Mouse (Mus musculus) intestine, embryonic 15.5 days (tissue): ENCODE results near the gene Pdgfd. TPM values are rescaled to one million over a fixed set of nuclear protein-coding genes. Genes with fewer than 3 reads are reported as not detected.

Experiments
- ATAC-seq: fragments of 200-750 bp; cut with Nextera tagmentation; 2 replicates; pipeline ENCODE4 v1.8.0; 2017; ENCODE audit warnings: moderate TSS enrichment, moderate library complexity
- H3K27ac ChIP-seq: fragments of 300-500 bp; sonication (generic); 2 replicates; pipeline ENCODE4 v1.5.1; 2015; ENCODE audit warnings: mild to moderate bottlenecking, inconsistent platforms
- H3K27me3 ChIP-seq: fragments of 300-500 bp; sonication (generic); replicated peaks from 2 replicates; pipeline ENCODE4 v1.6.1; 2015; ENCODE audit warnings: inconsistent platforms
- H3K36me3 ChIP-seq: fragments of 300-500 bp; sonication (generic); 2 replicates; pipeline ENCODE4 v1.6.1; 2015; ENCODE audit warnings: inconsistent platforms
- H3K4me1 ChIP-seq: fragments of 300-500 bp; sonication (generic); replicated peaks from 2 replicates; pipeline ENCODE4 v1.6.1; 2015; ENCODE audit warnings: inconsistent platforms
- H3K4me2 ChIP-seq: fragments of 300-500 bp; sonication (generic); replicated peaks from 2 replicates; pipeline ENCODE4 v1.6.1; 2015; ENCODE audit warnings: mild to moderate bottlenecking, inconsistent platforms
- H3K4me3 ChIP-seq: fragments of 300-500 bp; sonication (generic); replicated peaks from 2 replicates; pipeline ENCODE4 v1.5.1; 2015; ENCODE audit warnings: inconsistent platforms
- H3K9ac ChIP-seq: fragments of 300-500 bp; sonication (generic); 2 replicates; pipeline ENCODE4 v1.6.1; 2015; ENCODE audit warnings: inconsistent platforms
- H3K9me3 ChIP-seq: fragments of 300-500 bp; sonication (generic); 2 replicates; pipeline ENCODE4 v1.6.1; 2016; ENCODE audit warnings: inconsistent platforms
- WGBS: fragments of 180-500 bp; shearing (Covaris S2); methylation state at CpG from one replicate; pipeline ENCODE4 v1.1.7; 2015; 5-methylcytosine and 5-hydroxymethylcytosine counted together
- polyA plus RNA-seq: library from polyadenylated mRNA; unstranded; fragments of >200 nt; fragmentation: Nextera tagmentation; extraction: Ambion mirVana; gene quantifications from 2 replicates; pipeline ENCODE4 v1.2.1, GENCODE M21; 2015

Pdgfd gene
- polyA plus RNA-seq, 1 experiment from 2014 or later: 8.0 TPM

- 24% methylated on average over 1 of the region's 1 CpGs for WGBS
- no peak overlapping the region for H3K27ac ChIP-seq
- no peaks in the 10 kb centered on the region for H3K4me1 ChIP-seq
- H3K4me3 ChIP-seq: no peak overlapping the region
- ATAC-seq: peak; percentile 62; the same call in 1 of the 2 replicates
- H3K4me2 ChIP-seq: no peak overlapping the region
- H3K9ac ChIP-seq: no peak overlapping the region
- H3K27me3 ChIP-seq: no peaks in the 10 kb centered on the region
- H3K9me3 ChIP-seq: no peaks in the 10 kb centered on the region
- no peaks in the 10 kb centered on the region for H3K36me3 ChIP-seq
Observed at GRCm38 (mm10) chr9:6401764-6402163, 233.4 kb downstream of the Pdgfd start.

DNA sequence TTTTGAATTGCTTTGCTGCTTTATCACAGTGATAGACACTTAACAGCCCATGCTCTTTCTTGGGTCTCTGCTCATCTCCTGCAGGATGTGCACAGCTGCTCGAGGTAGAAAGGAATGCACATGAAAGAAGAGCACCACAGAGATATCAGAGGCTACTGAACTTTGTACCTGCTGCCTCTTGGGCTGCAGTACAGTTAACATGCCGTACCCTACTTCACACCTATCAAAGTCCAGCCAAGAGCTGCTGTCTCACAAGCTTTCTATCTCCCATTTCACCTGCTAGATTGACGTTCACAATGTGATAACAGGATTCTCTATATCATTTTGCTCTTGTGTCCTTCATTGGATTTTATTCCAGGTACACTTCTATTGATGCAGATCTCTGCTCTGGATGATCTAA is 238.2 kb downstream of the Pdgfd start:
- Histone ChIP-seq H3K4me2 (no peak overlapping the region), H3K9ac (no peak overlapping the region), H3K4me3 (no peak overlapping the region), H3K36me3 (no peaks in the 10 kb centered on the region), H3K9me3 (no peaks in the 10 kb centered on the region), H3K27me3 (no peaks in the 10 kb centered on the region), H3K4me1 (no peaks in the 10 kb centered on the region), H3K27ac (no peak overlapping the region)
- 42% methylated on average over 3 of the region's 3 CpGs for WGBS
- 0 out of 2 replicates have a peak, but pooled peaks have one; percentile 41 for ATAC-seq

DNA sequence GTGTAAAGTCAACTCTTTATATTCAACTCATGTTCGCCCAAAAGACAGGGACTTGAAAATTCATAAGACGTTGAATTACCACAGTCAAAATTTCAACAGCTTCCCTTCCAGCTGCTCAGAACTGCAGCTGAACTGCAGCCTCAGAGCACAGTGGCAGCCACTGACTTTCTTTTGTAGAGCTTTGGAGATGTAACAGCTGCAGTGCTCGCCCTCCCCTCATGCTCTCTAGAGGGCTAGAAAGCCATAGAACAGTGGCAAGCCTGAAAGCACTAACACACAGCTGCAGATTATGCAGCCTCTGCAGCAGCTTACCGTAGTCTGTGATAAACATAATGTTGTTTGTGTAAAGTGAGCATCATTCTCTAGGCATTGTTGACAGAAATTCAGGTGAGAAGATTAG is 239.6 kb downstream of the Pdgfd start:
- Histone ChIP-seq H3K27ac (no peak overlapping the region), H3K27me3 (no peaks in the 10 kb centered on the region), H3K9me3 (no peaks in the 10 kb centered on the region), H3K9ac (no peak overlapping the region), H3K4me3 (no peak overlapping the region), H3K4me1 (no peaks in the 10 kb centered on the region), H3K36me3 (no peaks in the 10 kb centered on the region), H3K4me2 (no peak overlapping the region)
- WGBS: 44% methylated on average over 4 of the region's 4 CpGs
- ATAC-seq: no peak

DNA sequence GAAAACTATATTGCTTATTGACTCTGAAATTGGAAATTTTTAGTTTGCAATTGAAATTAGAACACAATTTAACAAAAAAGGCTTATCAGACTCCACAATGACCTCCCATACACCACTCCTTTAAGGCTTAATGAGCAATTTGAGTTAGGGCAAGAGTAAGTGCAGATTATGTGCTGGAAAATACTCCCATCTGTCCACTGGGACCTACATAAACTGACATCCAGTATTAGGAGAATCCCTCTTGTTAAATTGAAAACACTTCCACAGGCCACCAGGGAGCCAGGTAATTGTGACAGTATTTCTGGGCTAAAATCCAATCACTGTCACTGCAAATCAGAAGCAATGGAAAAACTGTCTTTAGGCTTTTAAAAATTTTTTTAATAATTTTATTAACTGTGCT is 256.2 kb downstream of the Pdgfd start:
- Histone ChIP-seq H3K36me3 (no peaks in the 10 kb centered on the region), H3K27me3 (no peaks in the 10 kb centered on the region), H3K9me3 (no peaks in the 10 kb centered on the region), H3K4me2 (no peak overlapping the region), H3K4me1 (no peaks in the 10 kb centered on the region), H3K27ac (no peak overlapping the region), H3K4me3 (no peak overlapping the region), H3K9ac (no peak overlapping the region)
- ATAC-seq: no peak

Other genes starting within 250 kb of the Pdgfd start
- gene Ddi1, start 101.3 kb downstream of the Pdgfd start, polyA plus RNA-seq: 0.04 and 0.08 TPM in 2 replicates